Mouse (Mus musculus) G1E (cell line): ENCODE results near the gene Rad50. TPM values are rescaled to one million over a fixed set of nuclear protein-coding genes. Genes with fewer than 3 reads are reported as not detected.
A peak's percentile ranks its signal among the peaks of the same experiment; 100 is the strongest.

Experiments
- ATAC-seq: 2 replicates; pipeline ENCODE4 v1.8.0; 2016; ENCODE audit warnings: mild to moderate bottlenecking; ENCODE audit not compliant: insufficient number of reproducible peaks, poor library complexity, low FRiP score, severe bottlenecking; ENCODE audit errors: extremely low read depth
- DNase-seq: peaks from one replicate; pipeline ENCODE4 v3.0.0; 2012; ENCODE audit warnings: low spot score
- H3K27me3 ChIP-seq: 2 replicates; pipeline ENCODE4 v1.6.1; 2012; ENCODE audit warnings: mild to moderate bottlenecking, low read length, inconsistent platforms; ENCODE audit not compliant: insufficient read depth
- H3K36me3 ChIP-seq: replicated peaks from 2 replicates; pipeline ENCODE3; 2012; ENCODE audit warnings: mild to moderate bottlenecking, inconsistent platforms
- H3K4me1 ChIP-seq: 2 replicates; pipeline ENCODE4 v1.6.1; 2012; ENCODE audit warnings: low read depth, low read length, inconsistent platforms, mixed read lengths; ENCODE audit not compliant: insufficient read depth
- H3K4me3 ChIP-seq: 2 replicates; pipeline ENCODE4 v1.5.1; 2012; ENCODE audit warnings: low read depth, mild to moderate bottlenecking, inconsistent platforms, low read length, moderate library complexity, mixed read lengths
- H3K9me3 ChIP-seq: replicated peaks from 2 replicates; pipeline ENCODE4 v1.6.1; 2012; ENCODE audit warnings: inconsistent platforms
- CTCF ChIP-seq: IDR thresholded peaks from 2 replicates; pipeline ENCODE4 v1.5.1; 2012; ENCODE audit warnings: low read depth, low read length, inconsistent platforms, mixed read lengths
- GATA1 ChIP-seq: IDR thresholded peaks from 2 replicates; pipeline ENCODE4 v1.6.1; 2012; ENCODE audit warnings: borderline replicate concordance, low read length, inconsistent platforms, mixed read lengths
- GATA2 ChIP-seq: IDR thresholded peaks from 2 replicates; pipeline ENCODE4 v1.6.1; 2012; ENCODE audit warnings: low read depth, low read length, inconsistent platforms, borderline replicate concordance
- POLR2AphosphoS5 ChIP-seq: IDR thresholded peaks from 2 replicates; pipeline ENCODE4 v1.6.1; 2012; ENCODE audit warnings: low read depth, low read length, inconsistent platforms; ENCODE audit not compliant: insufficient replicate concordance
- TAL1 ChIP-seq: conservative IDR thresholded peaks from 2 replicates; pipeline ENCODE4 v1.6.1; 2012; ENCODE audit warnings: low read depth, low read length, inconsistent platforms, mixed read lengths
- polyA plus RNA-seq: library from polyadenylated mRNA; stranded (reverse); fragments of >175 nt; gene quantifications from 2 replicates; pipeline ENCODE4 v1.2.3, GENCODE M21; 2012
- total RNA-seq, 2 experiments: library from RNA; stranded (forward) in 1 of 2; stranded (reverse) in 1 of 2; fragments of 200-1000 nt in 1 of 2; fragments of >200 nt in 1 of 2; fragmentation: Nextera tagmentation in 1 of 2; gene quantifications; 2 replicates each; pipeline ENCODE4 v1.2.3; 2014 to 2017

Gene Rad50
- total RNA-seq (2014; fragmentation: Nextera tagmentation), result 92.4 and 104 TPM in 2 replicates
- 73.7 and 97.2 TPM in 2 replicates for total RNA-seq (2017)
- polyA plus RNA-seq, result 13.7 and 16.4 TPM in 2 replicates

DNA sequence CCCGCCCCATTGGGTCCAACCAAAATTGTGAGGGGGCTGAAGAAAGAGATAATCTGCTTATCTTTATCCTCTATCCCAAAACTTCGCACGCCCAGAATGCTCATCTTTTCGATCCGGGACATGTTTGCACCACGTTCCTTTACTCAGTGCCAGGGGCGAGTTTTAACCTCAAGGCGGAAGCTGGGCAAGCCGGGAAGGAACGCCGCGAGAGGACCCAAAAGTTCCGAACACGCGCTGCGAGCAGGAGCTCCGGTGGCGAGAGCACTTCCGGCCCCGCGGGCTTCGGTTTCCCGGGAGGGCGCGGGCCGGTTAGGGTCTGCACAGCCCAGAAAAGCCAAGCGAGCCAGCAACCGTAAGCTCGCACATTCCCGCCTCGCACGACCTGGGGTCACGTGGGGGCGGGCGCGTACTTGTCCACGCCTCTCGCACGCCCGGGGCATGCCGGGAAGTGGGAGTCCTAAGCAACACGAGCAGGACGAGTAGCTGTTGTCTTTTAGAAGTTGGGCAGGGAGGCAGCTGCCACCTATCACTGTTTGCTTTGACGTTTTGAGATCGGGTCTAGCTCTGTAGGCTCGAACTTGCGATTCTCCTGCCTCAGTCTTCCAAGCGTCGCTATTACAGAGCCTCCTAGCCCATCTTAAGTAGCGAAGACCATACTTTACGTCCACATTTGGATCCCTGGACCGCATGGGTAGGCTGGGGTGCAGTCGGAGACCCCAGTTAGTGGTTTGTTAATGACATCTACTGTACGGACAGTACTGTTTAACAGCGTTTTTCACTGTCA lies at the start of gene Rad50:
Gene Rad50 (minus strand): TSS at position 386 of the 784 bp plus-strand sequence.
- Histone ChIP-seq H3K27me3 (no peaks in the 10 kb centered on the region), H3K9me3 (no peaks in the 10 kb centered on the region), H3K36me3 (peaks cover 26% of the 10 kb centered on the region), H3K4me1 (peaks cover 29% of the 10 kb centered on the region), H3K4me3 (peak within 1 kb of the TSS; percentile 87)
- ATAC-seq (peak; percentile 84), DNase-seq (peak; percentile 90)
- TF ChIP-seq TAL1 (no peak), POLR2AphosphoS5 (peak; percentile 60; the same call in 1 of the 2 replicates)

- Histone ChIP-seq H3K36me3 (no peaks in the 10 kb centered on the region), H3K27me3 (peaks cover 22% of the 10 kb centered on the region), H3K4me1 (peaks cover 4% of the 10 kb centered on the region; the same call in 1 of the 2 replicates), H3K9me3 (0 out of 2 replicates have a peak, but pooled peaks cover 3% of the 10 kb centered on the region), H3K4me3 (no peak overlapping the region)
- DNase-seq (no peak), ATAC-seq (no peak)
- TF ChIP-seq POLR2AphosphoS5 (no peak), CTCF (no peak), TAL1 (no peak), GATA2 (no peak), GATA1 (no peak)
Measured at GRCm38 (mm10) chr11:53755011-53755595, 48.0 kb upstream of the Rad50 start.

DNA sequence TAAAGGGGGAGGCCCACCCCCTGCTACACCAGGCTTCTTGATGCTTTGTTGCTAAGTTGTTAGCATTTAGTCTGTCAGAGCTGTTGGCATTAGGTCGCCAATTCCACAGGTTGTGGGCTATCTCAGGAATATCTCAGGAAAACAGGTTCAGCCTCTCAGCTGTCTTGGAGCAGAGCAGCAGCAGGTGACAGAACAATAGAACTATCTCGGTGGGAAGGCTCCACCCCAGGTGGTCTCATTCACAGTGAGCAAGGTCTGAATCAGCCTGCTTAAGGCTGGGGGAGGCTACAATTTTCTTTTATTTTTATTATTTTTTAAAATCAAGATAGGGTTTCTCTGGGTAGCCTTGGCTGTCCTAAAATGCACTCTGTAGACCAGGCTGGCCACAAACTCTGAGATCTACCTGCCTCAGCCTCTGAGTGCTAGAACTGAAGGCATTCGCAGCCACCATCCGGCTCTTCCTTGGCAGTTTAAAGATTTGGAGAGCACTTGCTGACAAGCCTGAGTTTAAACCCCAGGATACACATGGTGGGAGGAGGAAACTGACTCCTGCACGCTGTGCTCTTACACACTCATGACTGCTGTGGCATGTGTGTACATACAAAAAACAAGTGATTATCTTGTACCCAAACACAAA lies 42.7 kb upstream of the Rad50 start:
- Histone ChIP-seq H3K36me3 (no peaks in the 10 kb centered on the region), H3K4me3 (no peak overlapping the region), H3K27me3 (peaks cover 18% of the 10 kb centered on the region), H3K9me3 (0 out of 2 replicates have a peak, but pooled peaks cover 3% of the 10 kb centered on the region), H3K4me1 (no peaks in the 10 kb centered on the region)
- ATAC-seq, result no peak
- TF ChIP-seq GATA2, result no peak
- TF ChIP-seq TAL1, result no peak
- TF ChIP-seq POLR2AphosphoS5, result no peak
- TF ChIP-seq CTCF, result no peak
- TF ChIP-seq GATA1, result no peak
- DNase-seq, result no peak

DNA sequence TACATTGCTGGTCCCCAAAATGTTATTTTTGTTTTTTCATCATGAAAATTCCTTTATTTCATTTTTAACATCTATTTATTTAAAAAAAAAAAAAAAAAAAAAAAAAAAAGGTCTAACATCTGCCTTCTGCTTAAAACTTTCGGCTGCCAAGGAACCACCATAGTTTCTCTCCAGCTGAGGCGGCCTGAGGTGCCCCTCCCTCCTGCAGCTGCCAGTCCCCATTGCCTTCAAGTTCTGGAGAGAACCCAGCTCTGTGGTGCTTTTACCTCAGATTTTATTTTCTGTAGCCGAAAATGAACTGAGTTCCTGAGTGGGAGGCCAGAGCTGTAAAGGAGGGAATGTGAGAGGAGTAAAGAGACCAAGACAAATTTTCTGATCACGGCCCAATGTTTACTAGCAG lies 42.2 kb upstream of the Rad50 start:
- DNase-seq, result no peak

DNA sequence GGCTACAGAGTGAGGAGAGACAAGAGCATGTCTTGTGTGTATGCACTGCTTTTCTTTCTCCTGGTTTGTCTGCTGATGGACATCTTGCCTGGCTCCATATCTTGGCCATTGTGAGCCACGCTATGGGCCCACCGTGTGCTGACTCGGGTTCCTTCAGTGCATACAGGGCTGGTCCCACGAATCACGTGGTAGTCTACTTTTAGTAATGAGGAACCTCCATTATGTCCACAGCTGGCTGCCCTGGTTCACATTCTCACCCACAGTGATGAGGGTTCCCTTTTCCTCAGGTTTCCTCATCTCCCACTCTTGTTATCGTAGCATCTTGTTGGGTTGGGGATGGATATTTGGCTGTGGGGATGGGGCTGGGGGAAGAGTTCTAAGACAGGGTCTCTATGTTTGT lies 41.5 kb upstream of the Rad50 start:
- ATAC-seq (no peak), DNase-seq (no peak)
- TF ChIP-seq GATA2 (no peak), GATA1 (no peak), POLR2AphosphoS5 (no peak), TAL1 (no peak), CTCF (no peak)

More for the DNA sequence above, 42.2 kb upstream of the Rad50 start:
- ATAC-seq, result no peak
- H3K4me1 ChIP-seq, result no peaks in the 10 kb centered on the region
- H3K9me3 ChIP-seq, result 0 out of 2 replicates have a peak, but pooled peaks cover 3% of the 10 kb centered on the region
- no peaks in the 10 kb centered on the region for H3K36me3 ChIP-seq
- H3K4me3 ChIP-seq, result no peak overlapping the region
- peaks cover 22% of the 10 kb centered on the region for H3K27me3 ChIP-seq
- no peak for TF ChIP-seq GATA2
- TF ChIP-seq CTCF, result no peak

DNA sequence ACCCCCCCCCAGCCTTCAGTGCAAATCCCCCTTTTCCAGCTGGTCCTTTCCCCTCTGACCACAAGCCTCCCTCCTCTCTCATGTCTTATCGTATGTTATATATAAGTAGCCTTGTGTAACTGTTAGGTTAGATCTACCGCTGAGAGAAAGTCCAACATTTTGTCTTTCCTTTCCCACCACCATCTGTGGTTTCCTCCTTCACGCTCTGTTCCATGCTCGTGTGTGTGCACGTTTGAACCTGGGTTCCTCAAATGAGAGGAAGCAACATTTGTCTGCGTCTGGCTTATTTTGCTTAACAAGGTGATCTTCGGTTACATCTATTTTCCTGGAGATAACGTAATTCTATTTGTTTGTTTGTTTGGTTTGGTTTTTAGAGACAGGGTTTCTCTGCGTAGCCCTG lies 40.9 kb upstream of the Rad50 start:
- TF ChIP-seq TAL1 (no peak), GATA2 (no peak), POLR2AphosphoS5 (no peak), CTCF (no peak), GATA1 (no peak)
- DNase-seq (no peak), ATAC-seq (no peak)
- Histone ChIP-seq H3K4me1 (no peaks in the 10 kb centered on the region), H3K9me3 (0 out of 2 replicates have a peak, but pooled peaks cover 3% of the 10 kb centered on the region), H3K27me3 (peaks cover 25% of the 10 kb centered on the region), H3K36me3 (no peaks in the 10 kb centered on the region), H3K4me3 (no peak overlapping the region)

More for the DNA sequence above, 41.5 kb upstream of the Rad50 start:
- peaks cover 29% of the 10 kb centered on the region for H3K27me3 ChIP-seq
- H3K4me3 ChIP-seq, result no peak overlapping the region
- no peaks in the 10 kb centered on the region for H3K4me1 ChIP-seq
- H3K36me3 ChIP-seq, result no peaks in the 10 kb centered on the region
- 0 out of 2 replicates have a peak, but pooled peaks cover 3% of the 10 kb centered on the region for H3K9me3 ChIP-seq
